Mouse (Mus musculus) embryonic facial prominence, embryonic 13.5 days (tissue): ENCODE measurements around the gene 4933411K16Rik. TPM values are rescaled to one million over a fixed set of nuclear protein-coding genes. Genes with fewer than 3 reads are reported as not detected.
"Not testable (repeated sequence)": the region's sequence is repeated elsewhere in the genome, so short reads cannot be mapped to it uniquely, and the experiment has no call there.

Source experiments
- ATAC-seq: fragments of 200-750 bp; cut with Nextera tagmentation; 2 replicates; pipeline ENCODE4 v1.8.0; 2017; ENCODE audit warnings: low read depth; ENCODE audit not compliant: insufficient number of reproducible peaks, insufficient read depth, low FRiP score, low TSS enrichment
- H3K27ac ChIP-seq: fragments of 300-500 bp; sonication (generic); 2 replicates; pipeline ENCODE4 v1.5.1; 2015; ENCODE audit warnings: moderate library complexity, mild to moderate bottlenecking, inconsistent platforms
- H3K27me3 ChIP-seq: fragments of 300-500 bp; sonication (generic); 2 replicates; pipeline ENCODE4 v1.6.1; 2015; ENCODE audit warnings: mild to moderate bottlenecking, inconsistent platforms
- H3K36me3 ChIP-seq: fragments of 300-500 bp; sonication (generic); 2 replicates; pipeline ENCODE4 v1.6.1; 2015; ENCODE audit warnings: mild to moderate bottlenecking, inconsistent platforms
- H3K4me1 ChIP-seq: fragments of 300-500 bp; sonication (generic); 2 replicates; pipeline ENCODE4 v1.6.1; 2015; ENCODE audit warnings: inconsistent platforms
- H3K4me2 ChIP-seq: fragments of 300-500 bp; sonication (generic); 2 replicates; pipeline ENCODE4 v1.6.1; 2015; ENCODE audit warnings: moderate library complexity, mild to moderate bottlenecking, inconsistent platforms
- H3K4me3 ChIP-seq: fragments of 300-500 bp; sonication (generic); 2 replicates; pipeline ENCODE4 v1.5.1; 2015; ENCODE audit warnings: mild to moderate bottlenecking, inconsistent platforms
- H3K9ac ChIP-seq: fragments of 300-500 bp; sonication (generic); 2 replicates; pipeline ENCODE4 v1.6.1; 2015; ENCODE audit warnings: mild to moderate bottlenecking, inconsistent platforms
- H3K9me3 ChIP-seq: fragments of 300-500 bp; sonication (generic); 2 replicates; pipeline ENCODE4 v1.6.1; 2016; ENCODE audit warnings: inconsistent platforms
- WGBS: fragments of 180-500 bp; shearing (Covaris S2); methylation state at CpG from one replicate; pipeline ENCODE4 v1.1.7; 2015; ENCODE audit warnings: mixed read lengths; 5-methylcytosine and 5-hydroxymethylcytosine counted together
- polyA plus RNA-seq: library from polyadenylated mRNA; unstranded; fragments of >200 nt; fragmentation: Nextera tagmentation; extraction: Ambion mirVana; gene quantifications from 2 replicates; pipeline ENCODE4 v1.2.1, GENCODE M21; 2015

4933411K16Rik gene
- polyA plus RNA-seq, 1 experiment from 2014 or later, result not detected

GRCm38 (mm10) chr19:42081613-42082012 lies 29.6 kb downstream of the 4933411K16Rik start:
- H3K36me3 ChIP-seq, result peaks cover 20% of the 10 kb centered on the region; the same call in 1 of the 2 replicates
- not testable (repeated sequence) for H3K9me3 ChIP-seq, H3K27me3 ChIP-seq, H3K9ac ChIP-seq, H3K4me2 ChIP-seq, ATAC-seq, H3K4me3 ChIP-seq, H3K27ac ChIP-seq
- 95% methylated on average over 5 of the region's 5 CpGs for WGBS
- peaks cover 10% of the 10 kb centered on the region for H3K4me1 ChIP-seq

- no peaks in the 10 kb centered on the region for H3K9me3 ChIP-seq
- H3K36me3 ChIP-seq, result no peaks in the 10 kb centered on the region
- H3K27ac ChIP-seq, result peak overlapping the region; percentile 60; the same call in 1 of the 2 replicates
- peak overlapping the region; percentile 83 for H3K9ac ChIP-seq
- H3K27me3 ChIP-seq, result no peaks in the 10 kb centered on the region
- peak overlapping the region; percentile 89 for H3K4me2 ChIP-seq
- no peak for ATAC-seq
- H3K4me3 ChIP-seq, result peak overlapping the region; percentile 75
- 9% methylated on average over 10 of the region's 10 CpGs for WGBS
- H3K4me1 ChIP-seq, result peaks cover 20% of the 10 kb centered on the region
Measured at GRCm38 (mm10) chr19:42085690-42086089, 33.6 kb downstream of the 4933411K16Rik start.

- under 1% methylated on average over 21 of the region's 21 CpGs for WGBS
- peak within 1 kb of the TSS; percentile 60; the same call in 1 of the 2 replicates for H3K27ac ChIP-seq
- peak within 1 kb of the TSS; percentile 89 for H3K4me2 ChIP-seq
- peak within 1 kb of the TSS; percentile 75 for H3K4me3 ChIP-seq
- H3K27me3 ChIP-seq, result no peaks in the 10 kb centered on the region
- H3K36me3 ChIP-seq, result no peaks in the 10 kb centered on the region
- peak within 1 kb of the TSS; percentile 83 for H3K9ac ChIP-seq
- no peaks in the 10 kb centered on the region for H3K9me3 ChIP-seq
- peaks cover 23% of the 10 kb centered on the region for H3K4me1 ChIP-seq
- ATAC-seq, result peak; percentile 75
Measured at GRCm38 (mm10) chr19:42086166-42086565, 34.1 kb downstream of the 4933411K16Rik start, which contains the start of gene Morn4. Morn4 (minus strand) TSS chr19:42086357.

DNA sequence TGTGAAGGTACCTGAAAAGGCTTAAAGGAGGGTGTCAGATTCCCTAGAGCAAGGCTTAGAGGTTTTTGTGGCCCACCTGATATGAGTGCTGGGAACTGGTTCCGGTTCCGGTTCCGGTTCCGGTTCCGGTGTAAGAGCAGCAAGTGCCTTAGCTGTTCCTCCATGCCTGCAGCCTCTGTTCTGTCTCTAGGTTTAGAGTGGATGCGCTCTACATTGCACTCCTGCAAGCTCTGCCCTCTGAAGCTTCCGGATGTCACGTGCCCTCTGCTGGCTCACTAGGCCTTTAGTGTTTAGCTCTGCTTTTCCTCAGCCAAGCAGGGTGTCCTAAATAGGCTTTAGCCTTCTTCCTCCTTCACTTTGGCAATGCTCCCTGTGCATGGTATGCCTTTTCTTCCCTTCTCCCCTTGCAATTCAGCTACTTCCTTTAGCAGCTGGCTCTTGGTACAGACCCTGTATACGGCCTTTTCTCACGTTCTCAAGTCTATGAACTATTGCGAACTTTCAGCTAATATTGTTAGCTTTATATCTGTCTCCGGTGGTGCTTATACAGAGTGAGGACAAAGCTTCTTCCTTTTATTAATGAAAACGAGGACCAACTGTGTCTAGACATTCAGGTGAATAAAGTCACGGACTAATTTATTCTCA lies 37.2 kb downstream of the 4933411K16Rik start:
- Histone ChIP-seq H3K4me3 (peak overlapping the region; percentile 93), H3K4me1 (peaks cover 33% of the 10 kb centered on the region), H3K9me3 (no peaks in the 10 kb centered on the region), H3K36me3 (0 out of 2 replicates have a peak, but pooled peaks cover 5% of the 10 kb centered on the region), H3K27me3 (no peaks in the 10 kb centered on the region), H3K9ac (peak overlapping the region; percentile 58; the same call in 1 of the 2 replicates), H3K4me2 (peak overlapping the region; percentile 80), H3K27ac (peak overlapping the region; percentile 79)
- WGBS, result 19% methylated on average over 14 of the region's 14 CpGs
- ATAC-seq, result no peak

GRCm38 (mm10) chr19:42089748-42090595 lies 37.9 kb downstream of the 4933411K16Rik start, which contains the start of gene Pi4k2a:
Pi4k2a (plus strand) TSS chr19:42090470.
- no peaks in the 10 kb centered on the region for H3K27me3 ChIP-seq
- H3K4me3 ChIP-seq, result peak within 1 kb of the TSS; percentile 93
- peak within 1 kb of the TSS; percentile 80 for H3K4me2 ChIP-seq
- no peaks in the 10 kb centered on the region for H3K9me3 ChIP-seq
- H3K27ac ChIP-seq, result peak within 1 kb of the TSS; percentile 89
- peak; percentile 98 for ATAC-seq
- peaks cover 12% of the 10 kb centered on the region; the same call in 1 of the 2 replicates for H3K36me3 ChIP-seq
- H3K9ac ChIP-seq, result peak within 1 kb of the TSS; percentile 91
- WGBS, result under 1% methylated on average over 55 of the region's 55 CpGs
- peaks cover 36% of the 10 kb centered on the region for H3K4me1 ChIP-seq

DNA sequence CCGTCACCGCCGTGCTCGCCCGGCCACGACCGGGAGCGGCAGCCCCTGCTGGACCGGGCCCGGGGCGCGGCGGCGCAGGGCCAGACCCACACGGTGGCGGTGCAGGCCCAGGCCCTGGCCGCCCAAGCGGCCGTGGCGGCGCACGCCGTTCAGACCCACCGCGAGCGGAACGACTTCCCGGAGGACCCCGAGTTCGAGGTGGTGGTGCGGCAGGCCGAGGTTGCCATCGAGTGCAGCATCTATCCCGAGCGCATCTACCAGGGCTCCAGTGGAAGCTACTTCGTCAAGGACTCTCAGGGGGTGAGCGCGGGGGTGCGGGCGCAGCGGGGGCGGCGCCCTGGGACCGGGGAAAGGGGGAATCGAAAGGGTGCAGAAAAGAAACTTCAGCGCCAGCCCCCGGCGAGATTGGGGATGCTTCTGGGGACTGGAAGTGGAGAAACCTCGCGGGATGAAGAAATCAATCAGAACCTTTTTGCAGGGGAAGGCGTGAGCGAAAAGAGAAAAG lies 38.6 kb downstream of the 4933411K16Rik start:
- H3K27me3 ChIP-seq, result no peaks in the 10 kb centered on the region
- H3K27ac ChIP-seq, result peak overlapping the region; percentile 89
- peak overlapping the region; percentile 91 for H3K9ac ChIP-seq
- peaks cover 32% of the 10 kb centered on the region for H3K4me1 ChIP-seq
- peaks cover 14% of the 10 kb centered on the region; the same call in 1 of the 2 replicates for H3K36me3 ChIP-seq
- peak overlapping the region; percentile 93 for H3K4me3 ChIP-seq
- under 1% methylated on average over 52 of the region's 52 CpGs for WGBS
- H3K4me2 ChIP-seq, result peak overlapping the region; percentile 80
- peak; percentile 57 for ATAC-seq
- H3K9me3 ChIP-seq, result no peaks in the 10 kb centered on the region

DNA sequence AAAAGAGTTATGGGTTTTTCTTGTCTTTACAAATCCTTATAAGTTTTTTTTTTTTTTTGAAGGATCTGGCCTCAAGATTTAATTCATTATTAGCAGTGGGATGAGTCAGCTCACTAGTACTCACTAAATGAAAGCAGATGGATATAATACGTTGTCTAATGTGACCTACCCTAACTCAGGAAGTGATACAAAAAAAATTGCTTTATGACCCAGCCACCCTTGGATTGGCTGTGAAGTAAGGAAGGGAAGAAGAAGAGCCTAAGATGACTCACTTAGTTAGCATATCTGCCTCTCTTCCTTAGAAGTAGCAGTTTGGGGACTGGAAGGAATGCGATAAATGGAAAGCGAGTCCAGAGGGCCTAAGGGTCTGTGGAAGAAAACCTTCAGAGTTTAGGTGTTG lies 47.4 kb downstream of the 4933411K16Rik start:
- no peak overlapping the region for H3K9ac ChIP-seq
- H3K27ac ChIP-seq, result no peak overlapping the region
- peaks cover 45% of the 10 kb centered on the region for H3K36me3 ChIP-seq
- no peaks in the 10 kb centered on the region for H3K27me3 ChIP-seq
- no peak overlapping the region for H3K4me2 ChIP-seq
- ATAC-seq, result no peak
- H3K4me3 ChIP-seq, result no peak overlapping the region
- no peaks in the 10 kb centered on the region for H3K9me3 ChIP-seq
- WGBS, result 73% methylated on average over 3 of the region's 3 CpGs
- 0 out of 2 replicates have a peak, but pooled peaks cover 2% of the 10 kb centered on the region for H3K4me1 ChIP-seq

Other genes with a start within 250 kb of the 4933411K16Rik start
- gene Frat1, start 222.3 kb upstream of the 4933411K16Rik start, polyA plus RNA-seq, result 6.9 and 7.4 TPM in 2 replicates
- gene Frat2, start 204.1 kb upstream of the 4933411K16Rik start, polyA plus RNA-seq, result 4.9 and 5.3 TPM in 2 replicates
- 15.2 and 16.8 TPM in 2 replicates for gene Rrp12, start 156.1 kb upstream of the 4933411K16Rik start, polyA plus RNA-seq
- gene Pgam1, start 140.3 kb upstream of the 4933411K16Rik start, polyA plus RNA-seq, result 539 and 631 TPM in 2 replicates
- 88.2 and 90.2 TPM in 2 replicates for gene Exosc1, start 118.8 kb upstream of the 4933411K16Rik start, polyA plus RNA-seq
- gene Zdhhc16, start 118.8 kb upstream of the 4933411K16Rik start, polyA plus RNA-seq, result 91.2 and 97.3 TPM in 2 replicates
- gene Mms19, start 71.1 kb upstream of the 4933411K16Rik start, polyA plus RNA-seq, result 41.2 and 41.7 TPM in 2 replicates
- 23.0 and 23.5 TPM in 2 replicates for gene Ubtd1, start 70.5 kb upstream of the 4933411K16Rik start, polyA plus RNA-seq
- gene Ankrd2, start 16.2 kb upstream of the 4933411K16Rik start, polyA plus RNA-seq, result 0.25 and 0.31 TPM in 2 replicates
- 1.3 and 3.3 TPM in 2 replicates for gene Hoga1, start 6.6 kb upstream of the 4933411K16Rik start, polyA plus RNA-seq
- gene Morn4, start 34.1 kb downstream of the 4933411K16Rik start, polyA plus RNA-seq, result 34.0 and 41.2 TPM in 2 replicates
- 24.9 and 27.4 TPM in 2 replicates for gene Pi4k2a, start 38.2 kb downstream of the 4933411K16Rik start, polyA plus RNA-seq
- gene Avpi1, start 76.8 kb downstream of the 4933411K16Rik start, polyA plus RNA-seq, result 29.8 and 35.5 TPM in 2 replicates
- 11.6 and 13.3 TPM in 2 replicates for gene Marveld1, start 95.2 kb downstream of the 4933411K16Rik start, polyA plus RNA-seq
- 25.7 and 27.6 TPM in 2 replicates for gene Zfyve27, start 111.7 kb downstream of the 4933411K16Rik start, polyA plus RNA-seq
- 1.4 and 1.7 TPM in 2 replicates for gene Sfrp5, start 150.0 kb downstream of the 4933411K16Rik start, polyA plus RNA-seq
- gene Golga7b, start 195.3 kb downstream of the 4933411K16Rik start, polyA plus RNA-seq, result 1.5 and 1.8 TPM in 2 replicates